Mouse (Mus musculus) bone marrow macrophage, adult 2 months (primary cell): Measurements from ENCODE around the gene Defb48.

Source experiments
- CTCF ChIP-seq: IDR thresholded peaks from 2 replicates; pipeline ENCODE4 v1.5.1; 2012; ENCODE audit warnings: low read depth, mild to moderate bottlenecking, low read length, moderate library complexity
- POLR2A ChIP-seq: IDR thresholded peaks from 2 replicates; pipeline ENCODE4 v1.6.1; 2012; ENCODE audit warnings: mild to moderate bottlenecking, low read depth, low read length, borderline replicate concordance

- TF ChIP-seq CTCF (no peak), POLR2A (no peak)
These were observed 19.0 kb downstream of the Defb48 start for GRCm38 (mm10) chr14:62965342-62965741.
